Mouse (Mus musculus) retina, postnatal 1 day (tissue): Measurements from ENCODE around the gene Prkag1.

Source experiments
- DNase-seq: peaks from one replicate; pipeline ENCODE4 v3.0.0-alpha.2; 2012

Prkag1 gene

GRCm38 (mm10) chr15:98791221-98791620 is 40.1 kb downstream of the Prkag1 start:
- no peak for DNase-seq

DNA sequence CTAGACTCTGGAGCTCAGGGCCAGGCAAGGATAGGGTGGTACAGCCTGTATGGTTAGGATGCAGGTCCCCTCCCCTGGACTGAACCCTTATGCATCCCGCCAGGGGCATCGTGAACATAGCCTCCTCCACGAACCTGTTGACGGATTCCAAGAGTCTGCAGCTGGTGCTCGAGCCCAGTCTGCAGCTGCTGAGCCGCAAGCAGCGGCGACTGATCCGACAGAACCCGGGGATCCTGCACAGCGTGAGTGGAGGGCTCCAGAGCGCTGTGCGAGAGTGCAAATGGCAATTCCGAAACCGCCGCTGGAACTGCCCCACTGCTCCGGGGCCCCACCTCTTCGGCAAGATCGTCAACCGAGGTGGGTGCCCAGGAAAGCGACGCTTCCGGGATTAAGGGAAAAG is 40.6 kb downstream of the Prkag1 start:
- DNase-seq, result no peak

GRCm38 (mm10) chr15:98789661-98790535 is 41.4 kb downstream of the Prkag1 start, which contains the start of gene Wnt1:
Gene Wnt1 (plus strand): TSS chr15:98789857.
- DNase-seq, result peak; percentile 80

DNA sequence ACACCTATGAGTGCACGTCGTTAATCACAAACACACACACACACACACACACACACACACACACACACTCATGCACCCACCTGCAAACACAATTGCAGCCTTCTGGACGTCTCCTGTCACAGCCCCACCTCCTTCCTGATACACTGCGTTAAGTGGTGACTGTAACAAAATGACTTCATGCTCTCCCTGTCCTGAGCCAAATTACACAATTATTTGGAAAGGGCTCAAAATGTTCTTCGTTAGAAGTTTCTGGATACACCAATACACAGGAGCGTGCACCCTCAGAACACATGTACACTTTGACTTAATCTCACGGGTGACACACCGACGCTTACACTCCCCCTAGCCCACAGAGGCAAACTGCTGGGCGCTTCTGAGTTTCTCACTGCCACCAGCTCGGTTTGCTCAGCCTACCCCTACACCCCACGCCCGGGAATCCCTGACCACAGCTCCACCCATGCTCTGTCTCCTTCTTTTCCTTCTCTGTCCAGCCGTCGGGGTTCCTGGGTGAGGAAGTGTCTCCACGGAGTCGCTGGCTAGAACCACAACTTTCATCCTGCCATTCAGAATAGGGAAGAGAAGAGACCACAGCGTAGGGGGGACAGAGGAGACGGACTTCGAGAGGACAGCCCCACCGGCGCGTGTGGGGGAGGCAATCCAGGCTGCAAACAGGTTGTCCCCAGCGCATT is 42.2 kb downstream of the Prkag1 start:
- DNase-seq, result no peak

DNA sequence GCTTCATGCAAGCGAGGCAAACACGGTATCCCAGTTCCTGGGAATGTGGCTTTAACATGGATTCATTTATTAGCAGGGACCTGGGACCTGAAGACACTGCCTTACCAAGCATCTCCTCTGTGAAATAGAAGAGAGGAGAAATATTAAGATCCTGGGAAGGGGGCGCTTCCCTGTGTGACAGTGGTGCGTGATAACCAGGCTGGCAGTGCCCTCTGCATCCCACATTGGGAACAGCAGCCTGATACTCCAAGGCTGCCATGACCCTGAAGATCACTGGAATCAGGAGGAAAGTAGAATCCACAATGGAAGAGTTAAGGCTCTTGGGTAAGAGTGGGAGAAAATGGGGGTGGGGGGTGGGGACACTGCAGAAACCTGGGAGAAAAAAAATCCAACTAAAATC is 43.4 kb downstream of the Prkag1 start:
- peak; percentile 64 for DNase-seq

DNA sequence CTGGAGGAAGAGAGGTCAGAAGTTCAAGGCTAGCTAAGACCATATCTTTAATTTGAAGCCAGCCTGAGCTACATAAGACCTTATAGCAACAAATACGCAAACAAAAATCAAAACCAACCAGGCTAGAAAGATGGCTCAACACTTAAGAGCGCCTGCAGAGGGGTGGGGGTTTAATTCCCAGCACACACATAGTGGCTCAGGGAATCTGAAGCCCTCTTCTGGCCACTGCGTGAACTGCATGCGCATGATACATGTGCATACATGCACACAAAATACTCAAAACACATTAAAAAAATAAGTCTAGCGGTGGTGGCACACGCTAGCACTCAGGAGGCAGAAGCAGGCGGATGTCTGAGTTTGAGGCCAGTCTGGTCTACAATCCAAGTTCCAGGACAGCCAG is 45.6 kb downstream of the Prkag1 start:
- DNase-seq, result peak; percentile 68

GRCm38 (mm10) chr15:98781166-98781565 is 50.2 kb downstream of the Prkag1 start:
- no peak for DNase-seq

- DNase-seq, result no peak
These were observed 50.7 kb downstream of the Prkag1 start for GRCm38 (mm10) chr15:98780573-98780972.

DNA sequence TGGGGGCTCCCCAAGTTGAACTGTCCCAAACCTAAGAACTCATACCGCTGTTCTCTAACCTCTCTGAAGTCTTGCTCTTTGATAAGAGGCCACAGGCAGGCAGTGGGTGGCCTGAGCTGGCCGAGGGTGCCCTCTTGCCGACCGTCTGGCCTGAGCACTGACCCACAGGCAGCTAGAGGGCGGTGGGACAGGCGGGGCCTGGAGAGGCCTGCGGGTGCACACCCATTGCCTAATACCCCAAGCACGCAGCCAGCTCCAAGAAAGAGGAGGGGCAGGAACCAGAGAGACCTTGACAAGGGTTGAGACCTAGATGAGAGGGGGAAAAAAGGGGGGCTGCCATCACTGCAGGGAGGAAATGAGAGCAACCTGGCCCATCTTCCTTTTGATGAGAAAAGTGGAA is 51.2 kb downstream of the Prkag1 start:
- no peak for DNase-seq

- no peak for DNase-seq
These were observed 52.5 kb downstream of the Prkag1 start for GRCm38 (mm10) chr15:98778806-98779205.

DNA sequence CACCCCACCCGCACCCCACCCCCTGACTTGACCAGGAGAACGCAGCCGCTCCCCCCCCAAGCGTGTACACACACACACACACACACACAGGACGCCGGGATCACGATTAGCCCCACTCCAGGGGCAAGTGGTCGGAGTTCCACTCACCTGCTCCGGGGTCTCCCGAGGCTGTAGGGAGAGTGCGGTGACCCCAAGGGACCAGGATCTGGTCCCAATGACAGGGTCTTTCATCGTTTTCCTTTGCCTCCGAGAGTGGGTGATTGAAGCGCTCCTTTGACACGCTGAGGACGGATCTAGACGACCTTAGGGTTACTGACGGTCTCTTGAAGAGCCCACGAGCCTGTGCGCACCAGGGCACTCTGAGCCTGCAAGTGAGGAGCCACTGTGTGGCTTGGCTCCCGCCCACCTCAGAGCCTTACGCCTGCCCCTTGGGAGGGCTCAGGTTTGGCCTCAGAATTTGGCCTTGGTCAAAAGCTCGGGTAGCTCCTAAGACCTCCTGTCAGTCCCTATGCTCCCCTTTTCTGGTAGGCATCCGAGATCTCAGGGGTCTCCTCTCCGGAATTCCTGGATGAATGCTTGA is 53.0 kb downstream of the Prkag1 start:
- DNase-seq, result no peak

- DNase-seq, result peak; percentile 40
These were observed 53.6 kb downstream of the Prkag1 start, which contains the start of gene Wnt10b for GRCm38 (mm10) chr15:98777762-98778161. Gene Wnt10b (minus strand): TSS chr15:98778150.

DNA sequence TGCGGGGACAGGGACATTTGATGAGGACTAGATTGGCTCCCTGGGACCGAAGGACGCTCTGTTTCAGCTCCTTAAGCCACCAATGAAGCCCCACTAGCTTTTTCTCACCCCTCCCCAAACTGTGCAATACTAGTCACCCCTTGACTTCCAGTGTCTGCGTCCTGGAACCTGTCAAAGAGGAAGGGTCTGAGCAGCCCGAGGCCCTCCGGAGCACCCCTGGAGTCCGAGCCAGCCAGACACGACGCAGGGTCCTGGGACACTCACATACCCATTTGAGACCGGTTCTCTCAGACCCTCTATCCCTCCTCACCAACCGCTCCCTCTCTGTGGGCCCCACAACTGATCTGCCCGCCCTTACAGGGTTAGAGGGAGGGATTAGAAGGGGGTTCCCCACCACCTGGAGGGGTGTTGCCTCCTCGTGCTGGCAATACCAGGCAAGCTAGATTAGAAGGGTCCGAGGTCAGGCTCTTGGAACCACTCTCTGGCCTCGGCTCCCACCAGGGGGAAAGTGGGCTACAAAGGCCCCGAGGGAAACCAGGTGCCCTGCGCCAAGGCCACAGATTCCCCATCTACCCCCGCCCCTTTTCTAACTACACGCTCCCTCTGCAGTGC is 54.2 kb downstream of the Prkag1 start:
- DNase-seq, result no peak

GRCm38 (mm10) chr15:98776280-98777004 is 54.9 kb downstream of the Prkag1 start:
- peak; percentile 75 for DNase-seq

DNA sequence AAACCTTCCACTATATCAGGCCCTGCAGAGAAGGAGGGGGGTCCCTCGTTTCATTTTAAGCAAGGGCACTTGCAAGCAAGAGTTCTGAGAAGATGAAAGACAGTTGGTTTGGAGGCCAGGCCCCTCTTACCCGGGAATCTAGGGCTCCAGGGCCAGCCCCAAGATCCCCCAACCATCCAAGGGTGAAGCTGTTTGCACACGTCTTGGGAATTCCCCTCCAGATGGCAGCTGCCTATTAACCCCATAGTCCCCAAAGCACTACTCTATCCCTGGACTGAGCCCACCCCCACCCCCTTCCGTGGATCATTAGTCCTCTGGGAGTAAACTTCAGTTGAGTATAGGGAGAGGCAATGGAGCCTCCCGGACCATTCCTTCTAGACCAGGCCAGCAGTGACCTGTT is 55.8 kb downstream of the Prkag1 start:
- peak; percentile 43 for DNase-seq

DNA sequence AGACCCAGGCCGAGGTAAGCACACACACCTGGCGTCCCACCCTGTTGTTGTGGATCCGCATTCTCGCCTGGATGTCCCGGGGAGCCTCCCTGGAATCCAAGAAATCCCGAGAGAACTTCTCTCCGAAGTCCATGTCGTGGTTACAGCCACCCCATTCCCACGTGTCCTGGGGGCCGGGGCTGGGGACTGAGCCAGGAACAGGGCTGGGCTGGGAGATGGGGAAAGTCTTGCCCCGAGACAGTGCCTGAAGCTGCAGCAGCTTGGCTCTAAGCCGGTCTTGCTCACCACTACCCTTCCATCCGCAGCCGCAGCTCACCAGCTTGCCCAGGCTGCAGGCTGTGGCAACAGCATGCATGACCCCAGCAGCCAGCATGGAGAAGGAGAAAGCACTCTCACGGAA is 57.2 kb downstream of the Prkag1 start:
- no peak for DNase-seq

- DNase-seq, result no peak
These were observed 58.7 kb downstream of the Prkag1 start for GRCm38 (mm10) chr15:98772511-98773211.

- no peak for DNase-seq
These were observed 59.4 kb downstream of the Prkag1 start for GRCm38 (mm10) chr15:98771813-98772425.

DNA sequence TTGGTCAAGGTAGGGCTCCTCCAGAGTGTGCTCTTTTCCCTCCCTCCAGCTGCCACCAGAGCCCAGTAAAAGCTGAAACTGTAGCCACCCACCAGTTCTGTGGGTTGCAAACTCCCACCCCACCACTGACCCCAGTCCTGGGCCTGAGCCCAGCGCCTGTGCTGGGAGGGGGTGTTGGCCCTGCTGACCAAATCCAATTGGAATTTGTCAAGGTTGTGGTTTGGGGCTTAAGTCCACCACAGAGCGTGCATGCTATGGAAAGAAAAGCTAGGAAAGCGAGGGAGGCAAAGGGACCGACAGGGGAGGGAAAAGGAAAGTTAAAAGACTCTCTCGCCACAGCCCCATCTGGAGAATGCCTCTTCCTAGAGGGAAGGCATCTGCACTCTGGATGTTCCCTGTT is 63.1 kb downstream of the Prkag1 start:
- no peak for DNase-seq

- no peak for DNase-seq
These were observed 65.4 kb downstream of the Prkag1 start for GRCm38 (mm10) chr15:98765929-98766328.
